In genomic region chr4:150137368-150138083, GRCm38 (mm10) we compare ENCODE assay signal across 11 mouse cellular contexts. TPM values are rescaled to one million over a fixed set of nuclear protein-coding genes. Genes with fewer than 3 reads are reported as not detected.
DNase-seq lines count a peak whose midpoint lies in the region; ATAC-seq lines count a peak whose summit lies in the region.
"Had no signal": no experiment of that assay in that cellular context is flagged by ENCODE, and none has a peak within 500 bp of the region (broad histone marks: within the 10 kb centered on the region; RNA-seq: fewer than 3 reads in every experiment).

No protein-coding gene starts in this region.

- ATAC-seq in forebrain, embryonic 12.5 days (ENCODE audit: low FRiP score): peak; percentile 51
- ATAC-seq in hindbrain, embryonic 12.5 days (ENCODE audit: low FRiP score): 0 out of 2 replicates have a peak, but pooled peaks have one; percentile 5
- no peak for ATAC-seq in liver, embryonic 15.5 days (ENCODE audit: insufficient read depth)
- ATAC-seq: Patski had no signal

- no peak overlapping the region for H3K9ac ChIP-seq in forebrain, embryonic 12.5 days
- no peak overlapping the region for H3K9ac ChIP-seq in hindbrain, embryonic 12.5 days
- no peak overlapping the region for H3K9ac ChIP-seq in liver, embryonic 15.5 days

- H3K4me1 ChIP-seq in forebrain, embryonic 12.5 days: peaks cover 15% of the 10 kb centered on the region
- H3K4me1 ChIP-seq in forebrain, embryonic 10.5 days: peaks cover 51% of the 10 kb centered on the region
- H3K4me1 ChIP-seq in hindbrain, embryonic 12.5 days: peaks cover 18% of the 10 kb centered on the region
- peaks cover 21% of the 10 kb centered on the region for H3K4me1 ChIP-seq in liver, embryonic 15.5 days (replicated peaks)

- H3K27ac ChIP-seq in forebrain, embryonic 12.5 days: no peak overlapping the region
- H3K27ac ChIP-seq in forebrain, embryonic 10.5 days: no peak overlapping the region
- no peak overlapping the region for H3K27ac ChIP-seq in hindbrain, embryonic 12.5 days
- no peak overlapping the region for H3K27ac ChIP-seq in liver, embryonic 15.5 days (replicated peaks)

- peaks cover 21% of the 10 kb centered on the region for H3K27me3 ChIP-seq in forebrain, embryonic 12.5 days
- H3K27me3 ChIP-seq in forebrain, embryonic 10.5 days (ENCODE audit: poor library complexity, severe bottlenecking): peaks cover 33% of the 10 kb centered on the region
- H3K27me3 ChIP-seq in hindbrain, embryonic 12.5 days: no peaks in the 10 kb centered on the region; the same call in 1 of the 2 replicates
- no peaks in the 10 kb centered on the region for H3K27me3 ChIP-seq in liver, embryonic 15.5 days
- H3K27me3 ChIP-seq: Patski had no signal

- H3K36me3 ChIP-seq in forebrain, embryonic 12.5 days (replicated peaks): no peaks in the 10 kb centered on the region
- H3K36me3 ChIP-seq in forebrain, embryonic 10.5 days (replicated peaks): no peaks in the 10 kb centered on the region
- no peaks in the 10 kb centered on the region for H3K36me3 ChIP-seq in hindbrain, embryonic 12.5 days
- no peaks in the 10 kb centered on the region for H3K36me3 ChIP-seq in liver, embryonic 15.5 days (replicated peaks)

- WGBS in forebrain, embryonic 12.5 days: 86% methylated on average over 7 of the region's 7 CpGs
- 90% methylated on average over 7 of the region's 7 CpGs for WGBS in forebrain, embryonic 10.5 days
- 79% methylated on average over 6 of the region's 7 CpGs for WGBS in hindbrain, embryonic 12.5 days
- WGBS in liver, embryonic 15.5 days (ENCODE audit: insufficient replicate concordance): 69% methylated on average over 7 of the region's 7 CpGs

- no peaks in the 10 kb centered on the region for H3K9me3 ChIP-seq in forebrain, embryonic 12.5 days
- H3K9me3 ChIP-seq in forebrain, embryonic 10.5 days: no peaks in the 10 kb centered on the region
- H3K9me3 ChIP-seq in hindbrain, embryonic 12.5 days (replicated peaks): no peaks in the 10 kb centered on the region
- no peaks in the 10 kb centered on the region for H3K9me3 ChIP-seq in liver, embryonic 15.5 days (replicated peaks)

- DNase-seq in forebrain, embryonic 10.5 days (ENCODE audit: extremely low spot score, low spot score): no peak
- DNase-seq in 416B (ENCODE audit: low read depth): peak; percentile 35
- no peak for DNase-seq in retina, embryonic 14.5 days (ENCODE audit: low spot score)
- DNase-seq in adrenal gland, adult 8-10 months: no peak
- DNase-seq in cerebellum, adult 11-12 months: no peak

- H3K4me2 ChIP-seq in forebrain, embryonic 12.5 days: 0 out of 2 replicates have a peak overlapping the region, but pooled peaks have one; percentile 43
- H3K4me2 ChIP-seq in hindbrain, embryonic 12.5 days (replicated peaks): peak overlapping the region; percentile 48
- peak overlapping the region; percentile 52 for H3K4me2 ChIP-seq in liver, embryonic 15.5 days

- no peak overlapping the region for H3K4me3 ChIP-seq in forebrain, embryonic 12.5 days (replicated peaks)
- H3K4me3 ChIP-seq in forebrain, embryonic 10.5 days: no peak overlapping the region
- H3K4me3 ChIP-seq in hindbrain, embryonic 12.5 days: no peak overlapping the region
- no peak overlapping the region for H3K4me3 ChIP-seq in liver, embryonic 15.5 days (replicated peaks)
- H3K4me3 ChIP-seq: erythroblast, embryonic 14.5 days had no signal

RNA-seq across cellular contexts. Expression of gene Slc2a7, which starts 11.2 kb away (rescaled TPM):
- polyA plus RNA-seq in forebrain, embryonic 12.5 days (2016; fragmentation: Nextera tagmentation; extraction: Ambion mirVana): not detected in 2 replicates
- not detected in 2 replicates for polyA plus RNA-seq in forebrain, embryonic 10.5 days (2016; fragmentation: Nextera tagmentation; extraction: Ambion mirVana)
- not detected in 2 replicates for polyA plus RNA-seq in hindbrain, embryonic 12.5 days (2016; fragmentation: Nextera tagmentation; extraction: Ambion mirVana)
- 0.10 TPM in 1 of 2 replicates, not detected in the other for polyA plus RNA-seq in liver, embryonic 15.5 days (2015; fragmentation: Nextera tagmentation; extraction: Ambion mirVana)
- not detected for total RNA-seq in adrenal gland, adult 8-10 months (2022)
- total RNA-seq: adrenal gland, postnatal 4 days had no signal
- polyA plus RNA-seq: erythroblast, embryonic 14.5 days; Patski had no signal

RNA-seq across cellular contexts. Expression of gene Slc2a5, which starts 18.4 kb away (rescaled TPM):
- polyA plus RNA-seq in forebrain, embryonic 12.5 days (2016; fragmentation: Nextera tagmentation; extraction: Ambion mirVana): 1.1 and 1.3 TPM in 2 replicates
- polyA plus RNA-seq in forebrain, embryonic 10.5 days (2016; fragmentation: Nextera tagmentation; extraction: Ambion mirVana): 1.3 and 1.6 TPM in 2 replicates
- 1.7 and 2.1 TPM in 2 replicates for polyA plus RNA-seq in hindbrain, embryonic 12.5 days (2016; fragmentation: Nextera tagmentation; extraction: Ambion mirVana)
- polyA plus RNA-seq in liver, embryonic 15.5 days (2015; fragmentation: Nextera tagmentation; extraction: Ambion mirVana): 0.21 and 0.30 TPM in 2 replicates
- 1 to 10 TPM in 2 of 4 experiments, under 1 TPM in 2; 0.45 to 3.3 (median 1.3) TPM for total RNA-seq in adrenal gland, adult 8-10 months (2022)
- polyA plus RNA-seq: erythroblast, embryonic 14.5 days; Patski had no signal

RNA-seq across cellular contexts. Expression of gene Gpr157, which starts 50.4 kb away (rescaled TPM):
- 0.32 and 0.54 TPM in 2 replicates for polyA plus RNA-seq in forebrain, embryonic 12.5 days (2016; fragmentation: Nextera tagmentation; extraction: Ambion mirVana)
- 0.32 and 0.41 TPM in 2 replicates for polyA plus RNA-seq in forebrain, embryonic 10.5 days (2016; fragmentation: Nextera tagmentation; extraction: Ambion mirVana)
- polyA plus RNA-seq in hindbrain, embryonic 12.5 days (2016; fragmentation: Nextera tagmentation; extraction: Ambion mirVana): 0.68 TPM in 2 replicates
- 0.31 and 0.44 TPM in 2 replicates for polyA plus RNA-seq in liver, embryonic 15.5 days (2015; fragmentation: Nextera tagmentation; extraction: Ambion mirVana)
- total RNA-seq in adrenal gland, adult 8-10 months (2022): 1 to 10 TPM; 1.4 to 3.3 (median 2.3) TPM
